Comparison of ENCODE assay signal across 28 mouse cellular contexts in genomic region chr4:111332864-111333263, GRCm38 (mm10).
"Had no signal": no experiment of that assay in that cellular context is flagged by ENCODE, and none has a peak within 500 bp of the region (broad histone marks: within the 10 kb centered on the region; RNA-seq: fewer than 3 reads in every experiment).

No protein-coding gene starts in this region.

- H3K4me1 ChIP-seq: embryonic facial prominence, embryonic 12.5 days; forebrain, embryonic 13.5 days; forebrain, embryonic 15.5 days had no signal

- H3K9ac ChIP-seq: embryonic facial prominence, embryonic 12.5 days; embryonic facial prominence, embryonic 13.5 days; embryonic facial prominence, embryonic 15.5 days; forebrain, embryonic 13.5 days; forebrain, embryonic 15.5 days had no signal

- ATAC-seq: forebrain, embryonic 13.5 days; forebrain, embryonic 14.5 days; forebrain, embryonic 15.5 days; forebrain, embryonic 16.5 days had no signal

- H3K27me3 ChIP-seq: embryonic facial prominence, embryonic 12.5 days; embryonic facial prominence, embryonic 13.5 days; embryonic facial prominence, embryonic 15.5 days; forebrain, embryonic 13.5 days; forebrain, embryonic 15.5 days had no signal

- H3K9me3 ChIP-seq: embryonic facial prominence, embryonic 10.5 days; embryonic facial prominence, embryonic 12.5 days; embryonic facial prominence, embryonic 13.5 days; embryonic facial prominence, embryonic 15.5 days; forebrain, embryonic 10.5 days; forebrain, embryonic 13.5 days; forebrain, embryonic 15.5 days; heart, embryonic 10.5 days had no signal

- DNase-seq: cerebellum, adult 2 months; cerebellum, adult 8-10 months; cerebellum, adult 9-10 months; cerebellum, adult 9-11 months; cerebellum, postnatal 10 days; cerebellum, postnatal 14 days; cerebellum, postnatal 25 days; cerebellum, postnatal 36 days; embryo, embryonic 11 days; gastrocnemius, adult 2 months; gastrocnemius, postnatal 10 days; gastrocnemius, postnatal 14 days; gastrocnemius, postnatal 25 days; gastrocnemius, postnatal 36 days; heart, adult 18-20 months; heart, adult 2 months had no signal

- H3K4me2 ChIP-seq: embryonic facial prominence, embryonic 12.5 days; embryonic facial prominence, embryonic 13.5 days; embryonic facial prominence, embryonic 15.5 days; forebrain, embryonic 13.5 days; forebrain, embryonic 15.5 days; heart, embryonic 11.5 days had no signal

- H3K36me3 ChIP-seq: embryonic facial prominence, embryonic 10.5 days; embryonic facial prominence, embryonic 12.5 days; embryonic facial prominence, embryonic 13.5 days; embryonic facial prominence, embryonic 15.5 days; forebrain, embryonic 10.5 days; forebrain, embryonic 15.5 days; heart, embryonic 10.5 days had no signal

- H3K4me3 ChIP-seq: embryonic facial prominence, embryonic 10.5 days; embryonic facial prominence, embryonic 12.5 days; embryonic facial prominence, embryonic 13.5 days; embryonic facial prominence, embryonic 15.5 days; erythroblast, embryonic 14.5 days; forebrain, embryonic 10.5 days; forebrain, embryonic 13.5 days; forebrain, embryonic 15.5 days; gastrocnemius, adult 2 months; heart, adult 2 months; heart, embryonic 10.5 days had no signal

- H3K27ac ChIP-seq: embryonic facial prominence, embryonic 10.5 days; embryonic facial prominence, embryonic 12.5 days; embryonic facial prominence, embryonic 13.5 days; embryonic facial prominence, embryonic 15.5 days; forebrain, embryonic 10.5 days; forebrain, embryonic 13.5 days; forebrain, embryonic 15.5 days; gastrocnemius, adult 2 months; heart, adult 2 months; heart, embryonic 10.5 days had no signal
